ENCODE assay signal across 8 mouse cellular contexts in genomic region chr5:120811951-120812819, GRCm38 (mm10). TPM values are rescaled to one million over a fixed set of nuclear protein-coding genes. Genes with fewer than 3 reads are reported as not detected.
DNase-seq lines count a peak whose midpoint lies in the region; ATAC-seq lines count a peak whose summit lies in the region.

Gene Oas1c, minus strand, starts transcription at chr5:120812514.

- no peaks in the 10 kb centered on the region for H3K27me3 ChIP-seq in hindbrain, embryonic 11.5 days (ENCODE audit: control insufficient read depth, insufficient read depth, low read length)

- H3K9ac ChIP-seq in hindbrain, embryonic 11.5 days (ENCODE audit: low read depth, low read length), result peak within 1 kb of the TSS; percentile 28

- peak; percentile 54; the same call in 1 of the 2 replicates for ATAC-seq in hindbrain, embryonic 11.5 days (ENCODE audit: low FRiP score)

- H3K27ac ChIP-seq in hindbrain, embryonic 11.5 days (ENCODE audit: low read depth, low read length), result no peak within 1 kb of the TSS

- H3K4me3 ChIP-seq in hindbrain, embryonic 11.5 days (ENCODE audit: low read depth, low read length), result peak within 1 kb of the TSS; percentile 6; the same call in 1 of the 2 replicates

- H3K9me3 ChIP-seq in hindbrain, embryonic 11.5 days (ENCODE audit: control insufficient read depth, low read length), result no peaks in the 10 kb centered on the region

- peak within 1 kb of the TSS; percentile 20 for H3K4me2 ChIP-seq in hindbrain, embryonic 11.5 days (replicated peaks; ENCODE audit: low read depth, low read length)

- 8% methylated on average over 18 of the region's 18 CpGs for WGBS in hindbrain, embryonic 11.5 days

- H3K36me3 ChIP-seq in hindbrain, embryonic 11.5 days (ENCODE audit: control insufficient read depth, insufficient read depth, low read length), result no peaks in the 10 kb centered on the region

- peak; percentile 86 for DNase-seq in Muller cell, postnatal 12 days (ENCODE audit: inconsistent ontology term)
- DNase-seq in cerebellum, adult 9-10 months, result peak; percentile 83
- peak; percentile 75 to 86 for DNase-seq in frontal cortex, adult 2 months (ENCODE audit: extremely low spot score in 1 of 2, low spot score in 1 of 2)
- DNase-seq in hindbrain, embryonic 11.5 days (ENCODE audit: low spot score), result peak; percentile 77
- peak; percentile 53 to 70 for DNase-seq in layer of hippocampus, postnatal 10 days (ENCODE audit: low spot score in 2 of 2)
- DNase-seq in lung, postnatal 10 days, result peak; percentile 92
- DNase-seq in ovary, postnatal 36 days (ENCODE audit: low spot score), result peak; percentile 79
- peak; percentile 85 for DNase-seq in thymus, postnatal 25 days

- H3K4me1 ChIP-seq in hindbrain, embryonic 11.5 days (replicated peaks; ENCODE audit: control insufficient read depth, insufficient read depth, low read length), result no peaks in the 10 kb centered on the region

RNA-seq across cellular contexts. Expression of gene Oas1c, which starts in this region (rescaled TPM):
- polyA plus RNA-seq in frontal cortex, adult 2 months (2012; rRNA removed), result 1.2 and 1.6 TPM in 2 replicates
- 0.26 and 0.45 TPM in 2 replicates for polyA plus RNA-seq in hindbrain, embryonic 11.5 days (2014; fragmentation: Nextera tagmentation; extraction: Ambion mirVana)
- total RNA-seq in layer of hippocampus, postnatal 10 days (2021), result 1 to 10 TPM in 1 of 2 experiments, under 1 TPM in 1; 0.47 to 1.0 TPM

Comparison
In these comparisons a context has a peak if more than half of its experiments do, and no peak if none do; other contexts are left out.
1. Peak in DNase-seq, ATAC-seq, H3K4me3 ChIP-seq, H3K9ac ChIP-seq and H3K4me2 ChIP-seq in hindbrain, embryonic 11.5 days; RNA of the gene not detected or under 1 TPM.